Mouse (Mus musculus): ENCODE results near the gene Baz2b. TPM values are rescaled to one million over a fixed set of nuclear protein-coding genes. Genes with fewer than 3 reads are reported as not detected.

The Baz2b gene
- polyA plus RNA-seq, 1 experiment from 2014 or later = 19.7 TPM

DNA sequence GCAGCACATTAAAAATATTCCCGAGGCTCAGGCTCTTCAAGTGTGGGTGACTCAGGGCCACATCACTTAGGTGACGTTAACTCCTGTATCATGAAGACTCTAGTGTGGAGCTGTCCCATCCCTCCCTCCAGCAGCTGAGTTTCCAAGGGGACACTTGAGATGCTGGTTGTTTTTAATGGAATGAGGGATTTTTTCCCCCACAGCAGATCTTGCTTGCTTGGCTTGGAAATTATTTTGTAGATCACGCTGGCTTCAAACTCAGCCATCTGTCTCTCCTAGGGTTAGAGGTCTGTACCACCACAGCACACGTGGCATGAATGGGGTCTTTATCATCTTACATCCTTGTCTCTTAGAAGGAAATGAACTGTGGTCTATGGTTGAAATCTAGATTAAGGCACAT is 258.5 kb downstream of the Baz2b start:
- H3K4me2 ChIP-seq (ENCODE audit: low read depth, low read length) = no peak overlapping the region
- ATAC-seq (no peak), DNase-seq (no peak)
- no peaks in the 10 kb centered on the region for H3K9me3 ChIP-seq (ENCODE audit: low read length)
- H3K4me1 ChIP-seq (ENCODE audit: insufficient read depth) = no peaks in the 10 kb centered on the region
- 79% methylated on average over 4 of the region's 4 CpGs for WGBS (ENCODE audit: insufficient replicate concordance)
- TF ChIP-seq CTCF (IDR thresholded peaks at IDR 0.05; ENCODE audit: low read depth) (no peak), EP300 (IDR thresholded peaks at IDR 0.05; ENCODE audit: low read depth) (no peak)
- H3K36me3 ChIP-seq (replicated peaks; ENCODE audit: insufficient read depth, low read length) = peaks cover 29% of the 10 kb centered on the region
- H3K27ac ChIP-seq (ENCODE audit: low read depth) = no peak overlapping the region
- H3K4me3 ChIP-seq (ENCODE audit: low read depth, low read length) = no peak overlapping the region
- no peaks in the 10 kb centered on the region for H3K27me3 ChIP-seq (ENCODE audit: insufficient read depth, low read length)
- no peak overlapping the region for H3K9ac ChIP-seq (replicated peaks)

GRCm38 (mm10) chr2:59936296-59936695 is 273.3 kb downstream of the Baz2b start:
- ATAC-seq = no peak
- Histone ChIP-seq H3K9me3 (ENCODE audit: low read length) (no peaks in the 10 kb centered on the region), H3K4me1 (ENCODE audit: insufficient read depth) (no peaks in the 10 kb centered on the region), H3K4me3 (ENCODE audit: low read depth, low read length) (no peak overlapping the region), H3K27me3 (ENCODE audit: insufficient read depth, low read length) (no peaks in the 10 kb centered on the region), H3K27ac (ENCODE audit: low read depth) (no peak overlapping the region), H3K4me2 (ENCODE audit: low read depth, low read length) (no peak overlapping the region), H3K9ac (replicated peaks) (no peak overlapping the region), H3K36me3 (replicated peaks; ENCODE audit: insufficient read depth, low read length) (peaks cover 12% of the 10 kb centered on the region)
- TF ChIP-seq CTCF (IDR thresholded peaks at IDR 0.05; ENCODE audit: low read depth) (no peak), EP300 (IDR thresholded peaks at IDR 0.05; ENCODE audit: low read depth) (no peak)
- DNase-seq = no peak
- 69% methylated on average over 9 of the region's 9 CpGs for WGBS (ENCODE audit: insufficient replicate concordance)

- TF ChIP-seq CTCF (IDR thresholded peaks at IDR 0.05; ENCODE audit: low read depth) (no peak), EP300 (IDR thresholded peaks at IDR 0.05; ENCODE audit: low read depth) (no peak)
- no peak overlapping the region for H3K4me2 ChIP-seq (ENCODE audit: low read depth, low read length)
- peaks cover 8% of the 10 kb centered on the region; the same call in 1 of the 2 replicates for H3K36me3 ChIP-seq (replicated peaks; ENCODE audit: insufficient read depth, low read length)
- ATAC-seq (no peak), DNase-seq (no peak)
- no peaks in the 10 kb centered on the region for H3K27me3 ChIP-seq (ENCODE audit: insufficient read depth, low read length)
- no peaks in the 10 kb centered on the region for H3K4me1 ChIP-seq (ENCODE audit: insufficient read depth)
- H3K9me3 ChIP-seq (ENCODE audit: low read length) = no peaks in the 10 kb centered on the region
- no peak overlapping the region for H3K27ac ChIP-seq (ENCODE audit: low read depth)
- H3K9ac ChIP-seq (replicated peaks) = no peak overlapping the region
- WGBS (ENCODE audit: insufficient replicate concordance) = 92% methylated on average over 3 of the region's 3 CpGs
- H3K4me3 ChIP-seq (ENCODE audit: low read depth, low read length) = no peak overlapping the region
These were observed 276.5 kb downstream of the Baz2b start for GRCm38 (mm10) chr2:59933129-59933528.

DNA sequence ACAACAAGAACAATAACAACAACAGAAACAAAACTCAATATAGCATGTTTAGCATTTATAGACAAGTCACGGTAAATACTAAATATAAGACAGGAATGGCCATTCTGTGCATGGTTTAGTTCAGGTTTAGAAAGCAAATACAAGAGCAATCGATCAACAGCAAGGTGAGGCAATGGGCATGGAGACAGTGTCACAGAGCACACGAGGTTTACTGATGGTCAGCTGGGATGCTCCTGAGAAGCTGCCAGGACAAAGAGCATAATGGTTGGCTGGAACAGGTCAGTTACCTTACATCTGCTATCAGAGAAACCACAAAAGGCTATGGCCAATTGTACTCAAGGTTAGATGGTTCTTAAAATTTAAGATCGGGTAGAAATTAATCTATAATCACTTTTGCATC is 277.4 kb downstream of the Baz2b start:
- no peak for DNase-seq
- WGBS (ENCODE audit: insufficient replicate concordance) = 83% methylated on average over 4 of the region's 4 CpGs
- Histone ChIP-seq H3K36me3 (replicated peaks; ENCODE audit: insufficient read depth, low read length) (peaks cover 8% of the 10 kb centered on the region; the same call in 1 of the 2 replicates), H3K4me2 (ENCODE audit: low read depth, low read length) (no peak overlapping the region), H3K4me1 (ENCODE audit: insufficient read depth) (no peaks in the 10 kb centered on the region), H3K4me3 (ENCODE audit: low read depth, low read length) (no peak overlapping the region), H3K27me3 (ENCODE audit: insufficient read depth, low read length) (no peaks in the 10 kb centered on the region), H3K9ac (replicated peaks) (no peak overlapping the region), H3K27ac (ENCODE audit: low read depth) (no peak overlapping the region), H3K9me3 (ENCODE audit: low read length) (no peaks in the 10 kb centered on the region)
- peak; percentile 51; the same call in 1 of the 2 replicates for ATAC-seq
- TF ChIP-seq EP300 (IDR thresholded peaks at IDR 0.05; ENCODE audit: low read depth) = no peak
- no peak for TF ChIP-seq CTCF (IDR thresholded peaks at IDR 0.05; ENCODE audit: low read depth)

DNA sequence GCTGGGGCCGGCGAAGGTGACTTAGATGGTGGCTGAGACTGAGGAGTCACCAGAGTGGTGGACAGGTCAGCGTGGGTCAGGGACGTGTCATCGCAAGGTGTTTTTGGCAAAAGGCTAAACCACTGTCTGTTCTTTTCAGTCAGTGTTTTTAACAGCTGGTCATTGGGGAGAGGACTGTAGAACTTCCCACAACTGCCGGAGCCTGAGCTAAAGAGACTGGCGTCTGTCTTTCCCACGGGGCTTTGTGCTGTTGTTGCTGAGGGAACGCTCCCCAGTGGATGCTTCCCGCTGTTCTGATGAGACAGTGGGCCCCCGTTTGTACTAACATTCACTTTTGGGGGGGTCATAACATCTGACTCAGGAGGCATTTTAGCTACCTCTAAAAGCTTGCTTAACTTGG is 296.0 kb downstream of the Baz2b start:
- no peaks in the 10 kb centered on the region for H3K27me3 ChIP-seq (ENCODE audit: insufficient read depth, low read length)
- H3K36me3 ChIP-seq (replicated peaks; ENCODE audit: insufficient read depth, low read length) = peaks cover 69% of the 10 kb centered on the region
- no peaks in the 10 kb centered on the region for H3K9me3 ChIP-seq (ENCODE audit: low read length)
- DNase-seq = no peak
- no peak overlapping the region for H3K9ac ChIP-seq (replicated peaks)
- TF ChIP-seq EP300 (IDR thresholded peaks at IDR 0.05; ENCODE audit: low read depth) = no peak
- no peak for TF ChIP-seq CTCF (IDR thresholded peaks at IDR 0.05; ENCODE audit: low read depth)
- H3K27ac ChIP-seq (ENCODE audit: low read depth) = no peak overlapping the region
- WGBS (ENCODE audit: insufficient replicate concordance) = 92% methylated on average over 11 of the region's 11 CpGs
- H3K4me1 ChIP-seq (ENCODE audit: insufficient read depth) = no peaks in the 10 kb centered on the region
- H3K4me2 ChIP-seq (ENCODE audit: low read depth, low read length) = no peak overlapping the region
- H3K4me3 ChIP-seq (ENCODE audit: low read depth, low read length) = no peak overlapping the region
- ATAC-seq = no peak

- Histone ChIP-seq H3K4me2 (ENCODE audit: low read depth, low read length) (no peak overlapping the region), H3K36me3 (replicated peaks; ENCODE audit: insufficient read depth, low read length) (peaks cover 63% of the 10 kb centered on the region), H3K27me3 (ENCODE audit: insufficient read depth, low read length) (no peaks in the 10 kb centered on the region)
These were observed 301.6 kb downstream of the Baz2b start for GRCm38 (mm10) chr2:59908048-59908447.

DNA sequence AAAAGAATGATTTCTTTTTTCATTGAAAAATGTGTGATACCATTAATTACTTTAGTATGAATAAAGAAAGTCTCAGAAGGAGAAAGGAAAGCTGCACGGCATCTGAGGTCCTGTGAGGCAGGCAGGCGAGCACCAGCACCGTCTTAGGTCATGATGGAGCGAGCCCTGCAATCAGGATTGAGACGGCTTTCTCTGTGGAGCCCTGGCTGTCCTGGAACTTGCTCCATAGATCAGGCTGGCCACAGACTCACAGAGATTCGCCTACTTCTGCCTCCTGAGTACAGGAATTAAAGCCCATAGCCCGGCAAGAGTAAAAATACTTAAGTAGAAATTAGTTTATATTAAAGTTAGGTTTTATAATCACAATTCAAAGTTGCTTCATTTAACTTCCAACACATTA is 305.6 kb downstream of the Baz2b start:
- H3K27me3 ChIP-seq (ENCODE audit: insufficient read depth, low read length) = no peaks in the 10 kb centered on the region
- no peaks in the 10 kb centered on the region for H3K9me3 ChIP-seq (ENCODE audit: low read length)
- H3K4me1 ChIP-seq (ENCODE audit: insufficient read depth) = no peaks in the 10 kb centered on the region
- peaks cover 58% of the 10 kb centered on the region for H3K36me3 ChIP-seq (replicated peaks; ENCODE audit: insufficient read depth, low read length)
- no peak for DNase-seq
- 90% methylated on average over 7 of the region's 7 CpGs for WGBS (ENCODE audit: insufficient replicate concordance)
- H3K27ac ChIP-seq (ENCODE audit: low read depth) = no peak overlapping the region
- TF ChIP-seq CTCF (IDR thresholded peaks at IDR 0.05; ENCODE audit: low read depth) (no peak), EP300 (IDR thresholded peaks at IDR 0.05; ENCODE audit: low read depth) (no peak)
- no peak overlapping the region for H3K9ac ChIP-seq (replicated peaks)
- ATAC-seq = no peak
- no peak overlapping the region for H3K4me2 ChIP-seq (ENCODE audit: low read depth, low read length)
- no peak overlapping the region for H3K4me3 ChIP-seq (ENCODE audit: low read depth, low read length)

More at GRCm38 (mm10) chr2:59908048-59908447, 301.6 kb downstream of the Baz2b start:
- ATAC-seq = no peak
- Histone ChIP-seq H3K4me1 (ENCODE audit: insufficient read depth) (no peaks in the 10 kb centered on the region), H3K27ac (ENCODE audit: low read depth) (no peak overlapping the region), H3K9ac (replicated peaks) (no peak overlapping the region), H3K9me3 (ENCODE audit: low read length) (no peaks in the 10 kb centered on the region), H3K4me3 (ENCODE audit: low read depth, low read length) (no peak overlapping the region)
- TF ChIP-seq CTCF (IDR thresholded peaks at IDR 0.05; ENCODE audit: low read depth) (no peak), EP300 (IDR thresholded peaks at IDR 0.05; ENCODE audit: low read depth) (no peak)
- DNase-seq = no peak
- 90% methylated on average over 9 of the region's 9 CpGs for WGBS (ENCODE audit: insufficient replicate concordance)

All from liver, postnatal 0 days (tissue).